Mouse (Mus musculus): ENCODE measurements around the gene Shc1.

- TF ChIP-seq POLR2A (IDR thresholded peaks at IDR 0.05; ENCODE audit: low read depth, low read length) (no peak), CTCF (IDR thresholded peaks at IDR 0.05; ENCODE audit: extremely low read depth, insufficient read length, insufficient replicate concordance, low read depth, low read length) (no peak)
Observed at GRCm38 (mm10) chr3:89473838-89474237, 55.6 kb downstream of the Shc1 start.

Data from small intestine, adult 2 months (tissue).